Mouse (Mus musculus): ENCODE measurements at regions not wholly inside any gene's neighbourhood (a gene's known extent, or its start where the extent isn't known, plus 50 kb on each side); places are given as distances from the start of the nearest gene placed in this dataset.

DNA sequence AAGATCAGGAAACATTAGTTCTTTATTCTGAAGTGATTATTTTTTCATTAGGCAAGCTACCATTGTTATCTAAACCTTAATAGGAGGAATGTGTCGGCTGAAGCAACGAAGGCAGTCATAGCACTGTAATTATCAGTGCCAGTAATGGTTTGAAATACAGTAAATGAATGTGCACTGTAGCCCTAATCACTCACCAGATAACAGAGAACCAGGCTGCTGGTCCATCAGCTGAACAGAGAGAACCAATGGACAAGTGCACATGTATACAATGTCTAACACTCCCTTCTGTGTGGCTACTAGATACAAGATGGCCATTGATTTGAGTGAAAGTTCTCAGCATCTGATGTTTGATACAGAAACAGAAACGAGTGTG, 294.6 kb upstream of the Ano5 start:
- TF ChIP-seq CTCF (IDR thresholded peaks at IDR 0.05; ENCODE audit: insufficient read depth, low read length) (no peak), POLR2A (IDR thresholded peaks at IDR 0.05; ENCODE audit: borderline replicate concordance, extremely low read depth, low read depth, low read length) (no peak)
